Mouse (Mus musculus) ES-E14 (cell line): ENCODE measurements around the gene Aars2.

ENCODE experiments used
- CHD2 ChIP-seq: IDR thresholded peaks from 2 replicates; pipeline ENCODE4 v1.6.1; 2014; ENCODE audit warnings: mild to moderate bottlenecking, low read depth, low read length, inconsistent platforms
- HCFC1 ChIP-seq: IDR thresholded peaks from 2 replicates; pipeline ENCODE4 v1.6.1; 2012; ENCODE audit warnings: low read length, inconsistent platforms, borderline replicate concordance; ENCODE audit not compliant: insufficient read depth
- MAFK ChIP-seq: IDR thresholded peaks from 2 replicates; pipeline ENCODE4 v1.6.1; 2014; ENCODE audit warnings: mild to moderate bottlenecking, low read depth, low read length, inconsistent platforms; ENCODE audit not compliant: insufficient read depth
- ZC3H11A ChIP-seq: IDR thresholded peaks from 2 replicates; pipeline ENCODE4 v1.6.1; 2012; ENCODE audit warnings: low read depth, mild to moderate bottlenecking, inconsistent platforms, low read length, borderline replicate concordance
- ZNF384 ChIP-seq: IDR thresholded peaks from 2 replicates; pipeline ENCODE4 v1.6.1; 2012; ENCODE audit warnings: low read depth, low read length, inconsistent platforms

DNA sequence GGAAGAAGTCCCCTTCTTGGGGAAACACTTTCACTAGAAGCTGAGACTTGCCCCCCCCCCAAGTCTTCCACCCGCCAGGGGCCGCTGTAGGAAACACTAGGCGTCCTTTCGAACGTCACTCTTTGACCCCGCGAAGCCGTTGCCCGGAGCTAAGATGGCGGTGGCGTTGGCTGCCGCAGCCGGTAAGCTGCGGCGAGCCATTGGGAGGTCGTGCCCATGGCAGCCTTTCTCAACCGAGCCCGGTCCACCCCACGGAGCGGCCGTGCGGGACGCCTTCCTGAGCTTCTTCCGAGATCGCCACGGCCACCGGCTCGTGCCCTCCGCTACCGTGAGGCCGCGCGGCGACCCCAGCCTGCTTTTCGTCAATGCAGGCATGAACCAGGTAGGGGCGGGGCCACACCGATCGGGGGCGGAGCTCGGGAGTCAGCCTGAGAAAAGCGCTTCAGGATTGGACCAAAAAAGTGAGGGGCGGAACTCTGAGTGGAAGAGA, at the start of gene Aars2:
- TF ChIP-seq MAFK (no peak), ZNF384 (no peak), CHD2 (no peak), ZC3H11A (no peak; the same call in 1 of the 2 replicates), HCFC1 (peak; percentile 93)
